Mouse (Mus musculus): Measurements from ENCODE around the gene Cnksr3. TPM values are rescaled to one million over a fixed set of nuclear protein-coding genes. Genes with fewer than 3 reads are reported as not detected.

The Cnksr3 gene
- polyA plus RNA-seq, 1 experiment from 2014 or later: 1.4 TPM

DNA sequence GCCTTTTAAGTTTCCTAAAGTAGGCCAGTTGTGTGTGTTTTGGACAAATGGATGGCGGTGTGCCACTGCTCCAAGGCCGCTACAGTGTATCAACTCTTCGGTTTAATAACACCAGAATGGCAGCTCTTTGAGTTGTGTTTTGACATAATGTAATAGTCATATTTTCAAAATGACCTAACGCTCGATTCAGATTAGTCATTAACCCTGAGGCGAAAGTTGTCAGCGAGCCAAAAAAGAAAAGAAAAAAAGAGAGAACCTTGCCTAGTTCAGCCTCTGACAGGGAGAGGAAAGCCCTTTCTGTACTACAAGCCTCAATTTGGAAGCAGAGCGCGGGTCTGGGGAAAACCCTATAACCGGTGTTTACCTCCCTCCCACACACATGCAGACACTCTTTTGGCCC, 500 bp upstream of the Cnksr3 start:
- peak overlapping the region; percentile 97 for H3K4me2 ChIP-seq (ENCODE audit: low read length)
- no peaks in the 10 kb centered on the region for H3K36me3 ChIP-seq (ENCODE audit: control insufficient read depth, insufficient read depth, low read length)
- peak overlapping the region; percentile 68 for H3K4me3 ChIP-seq (ENCODE audit: low read depth, low read length)
- peak; percentile 31 for ATAC-seq
- H3K4me1 ChIP-seq (ENCODE audit: control insufficient read depth, insufficient read depth, low read length): peaks cover 9% of the 10 kb centered on the region; the same call in 1 of the 2 replicates
- peak overlapping the region; percentile 67 for H3K9ac ChIP-seq (ENCODE audit: low read depth, low read length)
- 22% methylated on average over 10 of the region's 10 CpGs for WGBS
- no peaks in the 10 kb centered on the region for H3K9me3 ChIP-seq (replicated peaks; ENCODE audit: control insufficient read depth, low read length, poor library complexity, severe bottlenecking)
- peaks cover 3% of the 10 kb centered on the region for H3K27me3 ChIP-seq (ENCODE audit: control insufficient read depth, insufficient read depth, low read depth, low read length)
- 0 out of 2 replicates have a peak overlapping the region, but pooled peaks have one; percentile 12 for H3K27ac ChIP-seq (ENCODE audit: low read length)

DNA sequence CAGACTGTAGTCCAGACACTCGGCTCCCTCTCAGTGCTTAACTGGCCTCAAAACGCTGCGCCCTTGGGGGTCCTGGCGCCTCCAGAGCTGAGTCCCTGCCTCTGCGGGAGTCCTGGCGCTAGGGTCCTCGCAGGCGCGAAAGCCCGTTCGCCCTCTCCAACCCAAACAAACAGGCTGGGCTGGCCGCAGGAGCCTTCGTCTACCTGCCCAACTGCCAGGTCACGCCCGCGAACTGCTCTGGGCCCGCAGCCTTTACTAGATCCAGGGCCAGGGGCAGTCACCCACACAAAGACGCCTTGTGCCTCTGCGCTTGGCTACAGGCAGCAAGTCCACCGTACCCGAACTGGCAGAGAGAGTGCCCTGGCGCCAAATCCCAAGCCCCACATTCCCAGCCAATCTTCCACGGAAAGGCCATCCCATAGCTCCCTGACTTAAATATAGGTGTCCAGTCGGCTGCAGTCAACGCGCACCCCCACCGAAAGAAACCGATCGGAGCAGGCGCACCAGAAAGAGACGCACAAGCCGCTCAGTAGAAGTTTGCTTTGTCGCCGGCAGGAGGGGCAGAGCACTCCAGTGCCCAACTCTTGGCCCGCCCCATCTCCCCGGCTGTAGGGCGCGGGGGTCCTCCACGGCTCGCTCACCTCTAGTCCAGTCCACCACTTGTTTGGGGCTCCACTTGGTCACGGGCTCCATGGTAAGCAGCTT, 894 bp downstream of the Cnksr3 start:
- Histone ChIP-seq H3K4me1 (ENCODE audit: control insufficient read depth, insufficient read depth, low read length) (peaks cover 9% of the 10 kb centered on the region; the same call in 1 of the 2 replicates), H3K4me3 (ENCODE audit: low read depth, low read length) (peak overlapping the region; percentile 68), H3K27me3 (ENCODE audit: control insufficient read depth, insufficient read depth, low read depth, low read length) (peaks cover 3% of the 10 kb centered on the region), H3K9ac (ENCODE audit: low read depth, low read length) (peak overlapping the region; percentile 67), H3K4me2 (ENCODE audit: low read length) (peak overlapping the region; percentile 97), H3K27ac (ENCODE audit: low read length) (peak overlapping the region; percentile 56; the same call in 1 of the 2 replicates), H3K9me3 (replicated peaks; ENCODE audit: control insufficient read depth, low read length, poor library complexity, severe bottlenecking) (no peaks in the 10 kb centered on the region), H3K36me3 (ENCODE audit: control insufficient read depth, insufficient read depth, low read length) (no peaks in the 10 kb centered on the region)
- 0% methylated on average over 41 of the region's 41 CpGs for WGBS
- peak; percentile 89 for ATAC-seq

DNA sequence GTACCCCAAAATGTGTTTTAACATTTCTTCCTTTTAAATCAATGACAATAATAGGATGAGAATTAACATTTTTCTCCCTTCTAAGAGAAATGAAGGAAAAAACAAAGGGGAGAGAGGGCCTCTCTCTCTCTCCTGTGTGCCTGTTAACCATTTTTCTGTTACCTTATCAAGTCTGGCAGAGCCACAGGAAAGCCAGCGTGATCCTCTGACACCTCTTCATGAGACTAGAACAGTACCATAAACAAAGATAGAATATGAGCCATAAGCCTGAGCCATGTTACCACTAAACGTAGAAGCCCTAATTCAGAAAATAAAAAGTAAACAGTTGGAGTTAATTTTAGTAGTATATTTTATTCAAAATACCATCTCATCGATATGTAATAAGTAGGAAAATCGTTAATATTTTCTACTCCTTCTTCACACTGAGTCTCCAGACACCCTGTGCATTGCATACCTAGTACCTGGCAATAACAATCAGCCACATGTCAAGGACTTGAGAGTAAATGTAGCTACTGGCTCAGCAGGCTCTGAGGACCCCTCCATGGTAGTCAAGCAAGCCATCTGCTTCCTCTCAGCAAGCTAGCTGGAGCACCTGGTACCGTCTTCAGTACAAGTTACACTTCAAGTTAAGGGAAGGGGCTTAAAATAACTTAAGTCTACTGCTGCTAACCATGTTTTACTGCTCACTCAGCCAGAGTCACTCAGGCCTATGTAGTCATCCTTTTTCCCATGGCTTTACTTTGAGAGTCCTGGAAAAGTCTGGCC, 2.2 kb downstream of the Cnksr3 start:
- Histone ChIP-seq H3K27ac (ENCODE audit: low read length) (no peak overlapping the region), H3K9ac (ENCODE audit: low read depth, low read length) (no peak overlapping the region), H3K36me3 (ENCODE audit: control insufficient read depth, insufficient read depth, low read length) (no peaks in the 10 kb centered on the region), H3K9me3 (replicated peaks; ENCODE audit: control insufficient read depth, low read length, poor library complexity, severe bottlenecking) (no peaks in the 10 kb centered on the region), H3K4me3 (ENCODE audit: low read depth, low read length) (no peak overlapping the region), H3K4me1 (ENCODE audit: control insufficient read depth, insufficient read depth, low read length) (peaks cover 9% of the 10 kb centered on the region; the same call in 1 of the 2 replicates), H3K4me2 (ENCODE audit: low read length) (peak overlapping the region; percentile 97; the same call in 1 of the 2 replicates), H3K27me3 (ENCODE audit: control insufficient read depth, insufficient read depth, low read depth, low read length) (peaks cover 3% of the 10 kb centered on the region)
- no peak for ATAC-seq
- WGBS: 79% methylated on average over 5 of the region's 5 CpGs

DNA sequence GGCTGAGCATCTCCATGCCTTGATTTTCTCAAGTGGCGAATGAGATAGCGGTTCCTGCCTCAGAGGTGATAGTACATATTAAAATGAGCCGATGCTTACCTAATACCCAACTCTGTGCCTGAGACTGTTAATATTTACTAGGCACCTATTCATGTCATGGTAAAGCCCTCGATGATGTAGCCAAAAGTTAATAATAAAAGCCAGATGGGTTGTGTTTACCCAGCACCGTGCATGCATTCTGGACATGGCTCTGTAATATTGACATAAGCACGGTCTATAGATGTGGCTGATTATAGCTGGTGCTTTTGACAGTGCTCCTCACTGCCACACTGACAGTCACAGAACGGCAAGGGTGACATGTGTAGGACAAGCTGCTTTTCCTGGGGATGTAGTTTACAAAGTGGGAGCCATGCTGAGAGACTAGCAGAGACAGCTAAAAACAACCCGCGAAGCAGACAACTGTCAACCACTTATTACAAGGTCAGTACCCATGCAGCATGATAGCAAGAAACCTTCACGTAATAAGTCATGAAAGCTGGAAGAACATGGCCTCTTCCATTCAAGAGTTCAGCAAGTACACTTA, 3.1 kb downstream of the Cnksr3 start:
- 80% methylated on average over 10 of the region's 10 CpGs for WGBS

DNA sequence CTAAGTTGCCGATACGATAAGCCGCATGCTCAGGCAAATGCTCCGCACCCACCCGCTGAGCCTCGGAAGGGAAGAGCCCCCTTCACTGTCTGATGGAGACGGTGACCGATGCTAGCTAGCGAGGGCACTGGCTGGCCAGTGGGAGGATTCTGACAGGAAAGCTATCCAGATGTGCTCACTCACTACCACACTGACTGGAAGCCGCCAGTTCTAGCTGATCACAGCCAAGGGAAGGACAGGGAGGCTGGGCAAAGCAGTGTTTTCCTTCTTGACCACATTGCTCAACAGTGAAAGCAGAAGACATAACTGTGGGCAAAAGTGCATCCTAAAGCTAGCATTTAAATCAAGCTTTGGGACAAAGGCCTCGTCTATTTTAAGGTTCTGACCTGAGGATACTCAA, 4.7 kb downstream of the Cnksr3 start:
- Histone ChIP-seq H3K4me1 (ENCODE audit: control insufficient read depth, insufficient read depth, low read length) (0 out of 2 replicates have a peak, but pooled peaks cover 2% of the 10 kb centered on the region), H3K4me3 (ENCODE audit: low read depth, low read length) (no peak overlapping the region), H3K4me2 (ENCODE audit: low read length) (no peak overlapping the region), H3K27ac (ENCODE audit: low read length) (no peak overlapping the region), H3K36me3 (ENCODE audit: control insufficient read depth, insufficient read depth, low read length) (no peaks in the 10 kb centered on the region), H3K27me3 (ENCODE audit: control insufficient read depth, insufficient read depth, low read depth, low read length) (peaks cover 3% of the 10 kb centered on the region), H3K9ac (ENCODE audit: low read depth, low read length) (no peak overlapping the region), H3K9me3 (replicated peaks; ENCODE audit: control insufficient read depth, low read length, poor library complexity, severe bottlenecking) (no peaks in the 10 kb centered on the region)
- ATAC-seq: no peak
- 84% methylated on average over 11 of the region's 11 CpGs for WGBS

More for the DNA sequence above, 3.1 kb downstream of the Cnksr3 start:
- Histone ChIP-seq H3K9me3 (replicated peaks; ENCODE audit: control insufficient read depth, low read length, poor library complexity, severe bottlenecking) (no peaks in the 10 kb centered on the region), H3K27ac (ENCODE audit: low read length) (no peak overlapping the region), H3K9ac (ENCODE audit: low read depth, low read length) (no peak overlapping the region), H3K27me3 (ENCODE audit: control insufficient read depth, insufficient read depth, low read depth, low read length) (peaks cover 3% of the 10 kb centered on the region), H3K4me3 (ENCODE audit: low read depth, low read length) (no peak overlapping the region), H3K4me2 (ENCODE audit: low read length) (no peak overlapping the region), H3K4me1 (ENCODE audit: control insufficient read depth, insufficient read depth, low read length) (peaks cover 9% of the 10 kb centered on the region; the same call in 1 of the 2 replicates), H3K36me3 (ENCODE audit: control insufficient read depth, insufficient read depth, low read length) (no peaks in the 10 kb centered on the region)
- ATAC-seq: no peak

DNA sequence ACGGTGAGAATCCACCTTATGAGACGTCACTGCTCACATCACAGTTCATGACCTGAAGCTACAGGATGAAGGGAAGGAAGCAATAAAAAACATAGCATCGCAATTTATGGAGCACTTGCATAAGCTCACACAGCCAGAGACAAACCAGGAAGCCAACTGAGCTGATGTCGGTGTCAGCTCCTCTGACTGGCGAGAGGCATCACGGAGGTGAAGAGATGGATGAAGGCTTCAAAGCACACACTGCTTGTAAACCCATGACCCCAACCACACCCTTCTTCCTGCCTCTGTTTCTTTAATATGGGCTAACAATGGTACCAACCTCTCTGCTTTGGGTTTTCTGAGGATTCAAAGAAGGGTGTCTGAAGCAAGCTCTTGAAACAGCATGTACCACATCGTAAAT, 5.5 kb downstream of the Cnksr3 start:
- no peak overlapping the region for H3K4me2 ChIP-seq (ENCODE audit: low read length)
- H3K9me3 ChIP-seq (replicated peaks; ENCODE audit: control insufficient read depth, low read length, poor library complexity, severe bottlenecking): no peaks in the 10 kb centered on the region
- ATAC-seq: no peak
- no peak overlapping the region for H3K4me3 ChIP-seq (ENCODE audit: low read depth, low read length)
- H3K27me3 ChIP-seq (ENCODE audit: control insufficient read depth, insufficient read depth, low read depth, low read length): peaks cover 3% of the 10 kb centered on the region
- no peak overlapping the region for H3K27ac ChIP-seq (ENCODE audit: low read length)
- no peaks in the 10 kb centered on the region for H3K36me3 ChIP-seq (ENCODE audit: control insufficient read depth, insufficient read depth, low read length)
- WGBS: 83% methylated on average over 7 of the region's 7 CpGs
- no peak overlapping the region for H3K9ac ChIP-seq (ENCODE audit: low read depth, low read length)
- 0 out of 2 replicates have a peak, but pooled peaks cover 2% of the 10 kb centered on the region for H3K4me1 ChIP-seq (ENCODE audit: control insufficient read depth, insufficient read depth, low read length)

DNA sequence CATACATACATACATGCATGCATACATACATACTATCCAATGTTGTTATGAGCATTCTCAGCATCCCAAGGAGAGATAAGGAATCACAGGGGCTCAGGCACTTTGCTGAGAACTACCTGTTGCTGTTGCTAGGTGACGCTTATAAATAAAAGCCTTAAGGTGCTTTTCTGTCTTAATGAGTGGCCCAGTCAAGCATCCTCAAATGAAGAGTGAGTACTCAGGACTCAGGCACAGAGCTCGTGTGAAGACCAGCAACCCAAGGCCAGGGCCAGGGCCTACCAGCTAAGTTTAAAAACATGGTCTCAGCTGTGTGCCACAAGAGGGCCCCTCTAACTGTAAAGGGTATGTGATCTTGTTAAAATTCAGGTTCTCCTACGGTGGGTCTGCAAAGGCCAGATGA, 6.5 kb downstream of the Cnksr3 start:
- Histone ChIP-seq H3K4me1 (ENCODE audit: control insufficient read depth, insufficient read depth, low read length) (0 out of 2 replicates have a peak, but pooled peaks cover 2% of the 10 kb centered on the region), H3K27me3 (ENCODE audit: control insufficient read depth, insufficient read depth, low read depth, low read length) (peaks cover under 1% of the 10 kb centered on the region; the same call in 1 of the 2 replicates), H3K9me3 (replicated peaks; ENCODE audit: control insufficient read depth, low read length, poor library complexity, severe bottlenecking) (no peaks in the 10 kb centered on the region), H3K9ac (ENCODE audit: low read depth, low read length) (no peak overlapping the region), H3K36me3 (ENCODE audit: control insufficient read depth, insufficient read depth, low read length) (no peaks in the 10 kb centered on the region), H3K4me3 (ENCODE audit: low read depth, low read length) (no peak overlapping the region), H3K27ac (ENCODE audit: low read length) (no peak overlapping the region), H3K4me2 (ENCODE audit: low read length) (no peak overlapping the region)
- 86% methylated on average over 3 of the region's 3 CpGs for WGBS
- no peak for ATAC-seq

DNA sequence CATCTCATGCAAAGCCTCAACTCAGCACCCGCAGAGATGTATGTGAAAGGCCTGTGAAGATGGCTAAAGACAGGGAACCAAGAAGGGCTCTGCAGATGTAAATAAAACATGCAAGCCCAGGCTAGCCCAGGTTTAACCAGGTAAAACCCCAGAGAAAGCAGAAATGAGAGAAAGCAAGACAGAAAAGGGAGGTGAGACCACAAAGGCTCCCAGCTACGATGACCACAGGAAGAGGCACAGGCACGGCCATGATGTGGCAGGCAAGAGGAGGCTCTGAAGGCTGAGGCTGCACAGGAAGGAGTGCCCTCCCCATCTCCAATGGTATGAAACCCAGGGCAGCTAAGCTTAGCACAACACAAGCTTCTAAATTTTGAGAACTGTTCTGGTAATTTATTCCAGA, 7.1 kb downstream of the Cnksr3 start:
- ATAC-seq: no peak
- Histone ChIP-seq H3K9me3 (replicated peaks; ENCODE audit: control insufficient read depth, low read length, poor library complexity, severe bottlenecking) (no peaks in the 10 kb centered on the region), H3K27me3 (ENCODE audit: control insufficient read depth, insufficient read depth, low read depth, low read length) (no peaks in the 10 kb centered on the region), H3K9ac (ENCODE audit: low read depth, low read length) (no peak overlapping the region), H3K4me2 (ENCODE audit: low read length) (no peak overlapping the region), H3K36me3 (ENCODE audit: control insufficient read depth, insufficient read depth, low read length) (no peaks in the 10 kb centered on the region), H3K4me3 (ENCODE audit: low read depth, low read length) (no peak overlapping the region), H3K27ac (ENCODE audit: low read length) (no peak overlapping the region), H3K4me1 (ENCODE audit: control insufficient read depth, insufficient read depth, low read length) (no peaks in the 10 kb centered on the region)
- 95% methylated on average over 3 of the region's 3 CpGs for WGBS

All from midbrain, embryonic 16.5 days (tissue).